Mouse (Mus musculus): ENCODE measurements around the gene Fbxw8. TPM values are rescaled to one million over a fixed set of nuclear protein-coding genes. Genes with fewer than 3 reads are reported as not detected.

Fbxw8 gene
- polyA plus RNA-seq, 1 experiment from 2014 or later, result 25.3 TPM

DNA sequence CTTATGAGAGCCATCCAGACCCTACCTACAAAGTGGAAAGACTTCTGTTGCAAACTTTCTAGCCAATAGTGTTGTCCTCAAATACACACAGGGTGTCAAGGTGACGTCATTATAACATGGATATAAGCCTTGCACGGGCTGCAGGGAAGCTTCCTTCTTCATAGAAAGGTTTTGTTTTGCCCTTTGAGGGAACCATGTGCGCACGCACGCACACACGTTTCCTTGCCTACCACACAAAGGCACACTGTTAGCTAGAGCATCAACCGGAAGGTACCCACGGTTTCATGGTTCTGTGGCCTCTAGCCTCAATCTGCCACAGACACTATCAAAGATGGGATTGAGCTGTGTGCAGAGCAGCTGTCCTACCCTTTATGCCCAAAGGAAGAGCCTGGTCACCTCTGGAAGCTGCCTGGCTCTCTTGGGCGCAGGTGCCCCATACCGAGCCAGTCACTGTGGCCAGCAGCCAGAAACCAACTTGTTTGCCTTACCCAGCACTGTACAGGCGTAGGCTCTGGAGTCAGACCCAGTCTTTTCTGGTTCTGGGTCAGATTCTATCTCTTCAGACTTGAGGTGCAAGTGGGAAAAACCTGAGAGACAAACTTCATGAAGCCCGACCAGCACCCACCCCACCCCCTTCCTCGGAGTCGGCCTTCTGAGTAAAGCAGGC, 108.0 kb downstream of the Fbxw8 start:
- Histone ChIP-seq H3K27ac (ENCODE audit: low read depth) (no peak overlapping the region), H3K9ac (ENCODE audit: low read length) (no peak overlapping the region), H3K36me3 (ENCODE audit: control insufficient read depth, insufficient read depth, low read length) (no peaks in the 10 kb centered on the region), H3K27me3 (replicated peaks; ENCODE audit: control insufficient read depth, insufficient read depth, low read length) (no peaks in the 10 kb centered on the region), H3K4me1 (replicated peaks; ENCODE audit: control insufficient read depth, insufficient read depth, low read length) (no peaks in the 10 kb centered on the region), H3K4me3 (ENCODE audit: low read depth, low read length) (no peak overlapping the region), H3K4me2 (ENCODE audit: low read length) (no peak overlapping the region), H3K9me3 (ENCODE audit: control insufficient read depth, low read length) (no peaks in the 10 kb centered on the region)
- ATAC-seq (replicated peaks; ENCODE audit: low FRiP score, low TSS enrichment, low read depth) (no peak), DNase-seq (ENCODE audit: low spot score) (no peak)
- 85% methylated on average over 14 of the region's 14 CpGs for WGBS

DNA sequence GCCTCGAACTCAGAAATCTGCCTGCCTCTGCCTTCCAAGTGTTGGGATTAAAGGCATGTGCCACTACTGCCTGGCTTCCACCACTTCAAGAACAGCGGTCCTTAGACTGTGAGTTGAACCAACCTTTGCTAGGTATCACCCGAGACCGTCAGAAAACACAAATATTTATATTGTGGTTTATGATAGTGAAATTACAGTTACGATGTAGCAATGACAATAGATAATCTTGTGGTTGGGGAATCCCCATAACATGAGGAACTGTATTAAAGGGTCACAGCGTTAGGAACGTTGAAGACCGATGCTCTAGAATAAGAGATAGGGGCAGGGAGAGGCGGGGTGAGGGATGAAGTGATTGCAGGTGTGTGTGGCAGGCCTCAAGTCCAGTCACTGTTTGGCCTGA, 109.9 kb downstream of the Fbxw8 start:
- DNase-seq (ENCODE audit: low spot score) (no peak), ATAC-seq (replicated peaks; ENCODE audit: low FRiP score, low TSS enrichment, low read depth) (no peak)
- H3K4me2 ChIP-seq (ENCODE audit: low read length), result no peak overlapping the region
- H3K36me3 ChIP-seq (ENCODE audit: control insufficient read depth, insufficient read depth, low read length), result no peaks in the 10 kb centered on the region
- H3K27me3 ChIP-seq (replicated peaks; ENCODE audit: control insufficient read depth, insufficient read depth, low read length), result no peaks in the 10 kb centered on the region
- H3K27ac ChIP-seq (ENCODE audit: low read depth), result no peak overlapping the region
- 89% methylated on average over 9 of the region's 9 CpGs for WGBS
- H3K4me3 ChIP-seq (ENCODE audit: low read depth, low read length), result no peak overlapping the region
- H3K4me1 ChIP-seq (replicated peaks; ENCODE audit: control insufficient read depth, insufficient read depth, low read length), result no peaks in the 10 kb centered on the region
- H3K9me3 ChIP-seq (ENCODE audit: control insufficient read depth, low read length), result no peaks in the 10 kb centered on the region
- no peak overlapping the region for H3K9ac ChIP-seq (ENCODE audit: low read length)

DNA sequence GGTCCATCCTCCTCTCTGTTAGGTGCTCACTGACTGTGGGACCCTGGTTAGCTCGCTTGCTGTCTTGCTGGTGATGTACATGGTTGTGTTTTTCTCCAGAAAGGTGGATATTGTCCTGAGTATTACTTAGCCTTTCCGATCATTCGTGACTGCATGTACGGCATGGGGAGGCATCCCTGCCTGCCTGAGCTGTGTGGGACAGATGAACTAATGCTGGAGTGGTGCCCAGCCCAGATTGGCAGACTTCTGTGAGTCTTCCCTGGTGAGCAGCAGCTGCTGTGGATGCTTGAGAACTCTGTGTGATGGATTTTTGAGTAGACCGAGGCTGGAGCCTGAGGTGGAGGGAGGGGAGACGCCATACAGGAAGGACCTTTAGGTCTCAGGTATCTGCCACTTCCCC, 110.4 kb downstream of the Fbxw8 start:
- ATAC-seq (replicated peaks; ENCODE audit: low FRiP score, low TSS enrichment, low read depth), result no peak
- no peak overlapping the region for H3K4me3 ChIP-seq (ENCODE audit: low read depth, low read length)
- no peak overlapping the region for H3K9ac ChIP-seq (ENCODE audit: low read length)

DNA sequence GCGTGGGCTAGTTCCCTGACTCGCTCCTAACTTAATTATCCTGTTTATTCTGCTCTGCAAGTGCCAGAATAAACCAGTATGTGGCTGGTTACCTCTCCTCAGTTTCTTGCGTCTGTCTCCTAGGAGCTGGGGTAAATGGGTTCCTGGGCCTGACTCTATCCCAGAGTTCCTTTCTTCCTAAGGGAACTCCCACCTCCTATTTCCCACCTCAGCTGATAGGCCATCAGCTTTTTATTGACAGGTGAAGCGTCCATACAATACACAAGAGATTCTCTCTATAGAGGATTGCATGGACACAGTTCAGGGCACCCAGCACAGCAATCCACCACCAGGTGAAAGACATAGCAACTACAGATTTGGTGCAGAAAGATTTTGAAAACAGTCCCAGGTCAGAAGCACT, 111.5 kb downstream of the Fbxw8 start:
- ATAC-seq (replicated peaks; ENCODE audit: low FRiP score, low TSS enrichment, low read depth) (no peak), DNase-seq (ENCODE audit: low spot score) (no peak)
- 75% methylated on average over 4 of the region's 4 CpGs for WGBS
- H3K9ac ChIP-seq (ENCODE audit: low read length), result no peak overlapping the region
- no peaks in the 10 kb centered on the region for H3K4me1 ChIP-seq (replicated peaks; ENCODE audit: control insufficient read depth, insufficient read depth, low read length)
- no peaks in the 10 kb centered on the region for H3K27me3 ChIP-seq (replicated peaks; ENCODE audit: control insufficient read depth, insufficient read depth, low read length)
- H3K4me3 ChIP-seq (ENCODE audit: low read depth, low read length), result no peak overlapping the region
- H3K36me3 ChIP-seq (ENCODE audit: control insufficient read depth, insufficient read depth, low read length), result no peaks in the 10 kb centered on the region
- H3K4me2 ChIP-seq (ENCODE audit: low read length), result no peak overlapping the region
- H3K9me3 ChIP-seq (ENCODE audit: control insufficient read depth, low read length), result no peaks in the 10 kb centered on the region
- H3K27ac ChIP-seq (ENCODE audit: low read depth), result no peak overlapping the region

More for the DNA sequence above, 110.4 kb downstream of the Fbxw8 start:
- Histone ChIP-seq H3K4me2 (ENCODE audit: low read length) (no peak overlapping the region), H3K27ac (ENCODE audit: low read depth) (no peak overlapping the region), H3K36me3 (ENCODE audit: control insufficient read depth, insufficient read depth, low read length) (no peaks in the 10 kb centered on the region), H3K27me3 (replicated peaks; ENCODE audit: control insufficient read depth, insufficient read depth, low read length) (no peaks in the 10 kb centered on the region), H3K9me3 (ENCODE audit: control insufficient read depth, low read length) (no peaks in the 10 kb centered on the region), H3K4me1 (replicated peaks; ENCODE audit: control insufficient read depth, insufficient read depth, low read length) (no peaks in the 10 kb centered on the region)
- WGBS, result 91% methylated on average over 6 of the region's 6 CpGs
- no peak for DNase-seq (ENCODE audit: low spot score)

DNA sequence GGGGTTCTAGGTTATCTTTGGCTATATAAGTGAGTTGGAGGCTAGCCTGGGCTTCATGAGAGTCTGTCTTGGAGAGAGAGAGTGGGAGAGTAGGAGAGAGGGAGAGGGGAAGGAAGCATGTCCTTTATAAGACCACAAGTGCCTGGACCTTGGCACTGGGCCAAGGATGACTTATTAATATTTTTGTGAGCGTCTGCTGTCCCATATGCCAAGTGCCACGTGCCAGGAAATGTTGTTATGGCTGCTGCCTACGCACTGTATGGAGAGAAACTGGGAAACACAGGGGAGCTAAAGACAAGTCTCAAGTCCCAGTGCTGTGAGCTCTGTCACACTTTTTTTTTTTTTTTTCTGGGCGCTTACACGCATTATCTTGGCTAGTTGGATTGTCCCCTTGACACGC, 112.7 kb downstream of the Fbxw8 start:
- Histone ChIP-seq H3K4me1 (replicated peaks; ENCODE audit: control insufficient read depth, insufficient read depth, low read length) (peaks cover 5% of the 10 kb centered on the region; the same call in 1 of the 2 replicates), H3K9me3 (ENCODE audit: control insufficient read depth, low read length) (no peaks in the 10 kb centered on the region), H3K4me3 (ENCODE audit: low read depth, low read length) (no peak overlapping the region), H3K9ac (ENCODE audit: low read length) (no peak overlapping the region), H3K4me2 (ENCODE audit: low read length) (no peak overlapping the region), H3K36me3 (ENCODE audit: control insufficient read depth, insufficient read depth, low read length) (no peaks in the 10 kb centered on the region), H3K27me3 (replicated peaks; ENCODE audit: control insufficient read depth, insufficient read depth, low read length) (no peaks in the 10 kb centered on the region; the same call in 1 of the 2 replicates), H3K27ac (ENCODE audit: low read depth) (no peak overlapping the region)
- DNase-seq (ENCODE audit: low spot score) (no peak), ATAC-seq (replicated peaks; ENCODE audit: low FRiP score, low TSS enrichment, low read depth) (no peak)
- 79% methylated on average over 6 of the region's 6 CpGs for WGBS

DNA sequence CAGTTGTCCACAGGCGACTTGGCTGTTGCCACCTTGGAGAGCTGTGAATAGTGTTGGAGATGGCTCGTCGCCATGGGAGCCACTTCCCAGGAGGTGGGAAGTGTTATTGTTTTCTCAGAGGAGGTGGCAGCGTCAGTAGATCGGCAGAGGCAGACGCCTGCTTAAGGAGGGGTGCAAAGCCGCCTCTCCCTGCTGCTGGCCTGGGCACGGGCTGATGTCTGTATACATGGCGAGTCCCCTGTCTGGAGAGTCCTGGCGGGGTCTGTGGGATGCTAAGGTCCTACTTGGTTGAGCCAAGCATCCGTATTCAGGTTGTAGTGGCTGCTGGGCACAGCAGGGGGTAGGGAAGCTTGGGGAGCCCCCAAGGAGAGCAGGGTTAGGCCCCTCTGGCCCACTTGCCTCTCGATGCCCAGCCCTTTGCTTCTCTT, 116.0 kb downstream of the Fbxw8 start:
- WGBS, result 37% methylated on average over 12 of the region's 12 CpGs
- H3K4me3 ChIP-seq (ENCODE audit: low read depth, low read length), result no peak overlapping the region
- 0 out of 2 replicates have a peak, but pooled peaks cover 4% of the 10 kb centered on the region for H3K9me3 ChIP-seq (ENCODE audit: control insufficient read depth, low read length)
- H3K4me2 ChIP-seq (ENCODE audit: low read length), result no peak overlapping the region
- H3K36me3 ChIP-seq (ENCODE audit: control insufficient read depth, insufficient read depth, low read length), result no peaks in the 10 kb centered on the region
- DNase-seq (ENCODE audit: low spot score) (no peak), ATAC-seq (replicated peaks; ENCODE audit: low FRiP score, low TSS enrichment, low read depth) (no peak)
- H3K27ac ChIP-seq (ENCODE audit: low read depth), result no peak overlapping the region
- H3K4me1 ChIP-seq (replicated peaks; ENCODE audit: control insufficient read depth, insufficient read depth, low read length), result peaks cover 8% of the 10 kb centered on the region; the same call in 1 of the 2 replicates
- no peak overlapping the region for H3K9ac ChIP-seq (ENCODE audit: low read length)
- no peaks in the 10 kb centered on the region; the same call in 1 of the 2 replicates for H3K27me3 ChIP-seq (replicated peaks; ENCODE audit: control insufficient read depth, insufficient read depth, low read length)

DNA sequence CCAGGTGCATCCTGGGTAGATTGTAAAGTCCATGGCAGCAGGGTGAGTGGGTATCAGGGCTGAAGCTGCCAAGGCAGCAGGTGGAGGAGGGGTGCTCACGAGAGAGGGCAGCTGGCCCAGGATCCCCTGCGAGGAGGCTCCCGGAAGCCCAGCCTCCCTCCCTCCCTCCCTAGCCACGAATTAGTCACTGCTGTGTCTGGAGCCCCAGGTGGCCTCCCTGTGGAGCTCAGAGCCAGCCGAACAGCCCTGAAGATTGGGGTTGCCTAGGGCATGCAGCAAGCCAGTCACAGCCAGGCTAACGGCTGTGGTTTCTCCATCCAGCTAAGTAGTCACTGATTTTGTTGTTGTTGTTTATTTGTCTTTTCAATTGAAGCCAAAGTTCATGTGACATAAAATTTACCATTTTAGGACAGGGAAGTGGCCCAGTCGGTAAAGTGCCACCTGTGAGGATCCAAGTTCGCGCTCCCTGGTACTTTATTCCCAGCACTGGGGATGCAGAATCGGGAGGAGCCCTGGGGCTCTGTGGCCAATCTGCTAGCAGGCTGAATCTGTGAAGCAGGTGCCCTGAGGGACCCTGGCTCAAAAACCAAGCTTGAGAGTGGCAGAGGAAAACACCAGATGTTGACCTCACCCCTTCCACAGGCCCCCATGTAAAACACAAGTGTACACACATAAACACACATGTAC, 117.3 kb downstream of the Fbxw8 start:
- H3K4me2 ChIP-seq (ENCODE audit: low read length), result peak overlapping the region; percentile 29; the same call in 1 of the 2 replicates
- H3K4me3 ChIP-seq (ENCODE audit: low read depth, low read length), result no peak overlapping the region
- ATAC-seq (replicated peaks; ENCODE audit: low FRiP score, low TSS enrichment, low read depth) (peak; percentile 79), DNase-seq (ENCODE audit: low spot score) (no peak)
- H3K27me3 ChIP-seq (replicated peaks; ENCODE audit: control insufficient read depth, insufficient read depth, low read length), result no peaks in the 10 kb centered on the region; the same call in 1 of the 2 replicates
- 17% methylated on average over 10 of the region's 10 CpGs for WGBS
- no peak overlapping the region for H3K27ac ChIP-seq (ENCODE audit: low read depth)
- no peak overlapping the region for H3K9ac ChIP-seq (ENCODE audit: low read length)
- 0 out of 2 replicates have a peak, but pooled peaks cover 4% of the 10 kb centered on the region for H3K9me3 ChIP-seq (ENCODE audit: control insufficient read depth, low read length)
- no peaks in the 10 kb centered on the region for H3K36me3 ChIP-seq (ENCODE audit: control insufficient read depth, insufficient read depth, low read length)
- H3K4me1 ChIP-seq (replicated peaks; ENCODE audit: control insufficient read depth, insufficient read depth, low read length), result peaks cover 8% of the 10 kb centered on the region; the same call in 1 of the 2 replicates

DNA sequence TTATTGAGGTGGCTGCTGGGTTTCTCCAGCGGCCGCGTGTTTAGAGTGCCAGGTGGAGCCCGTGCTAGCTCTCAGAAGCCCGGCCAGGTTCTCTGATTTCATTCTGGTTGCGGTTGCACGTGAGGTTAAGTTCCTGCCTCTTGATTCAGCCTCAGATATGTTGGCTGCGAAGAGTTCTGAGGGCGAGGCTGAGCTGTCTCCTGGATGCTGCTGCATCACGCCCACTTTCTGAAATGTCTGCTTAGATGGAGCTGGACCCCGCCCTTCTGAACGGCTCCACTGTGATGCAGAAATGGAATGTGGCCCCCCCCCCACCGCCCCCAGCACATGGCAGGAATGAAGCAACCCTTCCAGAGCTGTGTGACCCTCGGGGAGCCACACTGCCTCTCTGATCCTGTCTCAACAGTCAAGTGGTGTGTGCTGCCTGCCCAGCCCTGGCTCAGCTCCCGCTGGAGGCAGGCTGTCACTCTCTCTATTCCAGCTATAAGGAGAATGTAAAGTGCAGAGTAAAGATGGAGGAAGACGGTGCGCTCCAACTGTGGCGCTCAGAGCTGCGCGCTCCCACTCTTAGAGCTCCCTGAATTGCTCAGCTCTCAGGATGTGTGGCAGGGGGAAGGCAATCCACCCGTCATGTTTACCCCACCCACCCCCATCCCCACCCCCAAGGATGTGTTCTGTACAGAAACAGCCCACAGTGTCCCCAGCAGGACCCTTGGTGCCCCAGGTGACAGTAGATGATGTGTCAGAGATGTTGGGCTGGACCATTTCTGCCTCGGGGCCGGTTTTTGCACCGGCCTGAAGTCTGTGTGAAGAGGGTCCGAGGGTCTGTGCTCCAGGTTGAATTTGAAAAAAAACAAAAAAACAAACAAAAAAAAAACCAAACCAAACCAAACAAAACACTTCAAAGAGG, 118.1 kb downstream of the Fbxw8 start:
- Histone ChIP-seq H3K4me3 (ENCODE audit: low read depth, low read length) (no peak overlapping the region), H3K27me3 (replicated peaks; ENCODE audit: control insufficient read depth, insufficient read depth, low read length) (no peaks in the 10 kb centered on the region; the same call in 1 of the 2 replicates), H3K9me3 (ENCODE audit: control insufficient read depth, low read length) (0 out of 2 replicates have a peak, but pooled peaks cover 4% of the 10 kb centered on the region), H3K9ac (ENCODE audit: low read length) (no peak overlapping the region), H3K4me1 (replicated peaks; ENCODE audit: control insufficient read depth, insufficient read depth, low read length) (peaks cover 8% of the 10 kb centered on the region; the same call in 1 of the 2 replicates), H3K27ac (ENCODE audit: low read depth) (no peak overlapping the region), H3K4me2 (ENCODE audit: low read length) (peak overlapping the region; percentile 29; the same call in 1 of the 2 replicates), H3K36me3 (ENCODE audit: control insufficient read depth, insufficient read depth, low read length) (no peaks in the 10 kb centered on the region)
- ATAC-seq (replicated peaks; ENCODE audit: low FRiP score, low TSS enrichment, low read depth) (no peak), DNase-seq (ENCODE audit: low spot score) (no peak)
- WGBS, result 40% methylated on average over 25 of the region's 25 CpGs

All from intestine, embryonic 14.5 days (tissue).